Mouse (Mus musculus): ENCODE measurements at regions not wholly inside any gene's neighbourhood (a gene's known extent, or its start where the extent isn't known, plus 50 kb on each side); places are given as distances from the start of the nearest gene placed in this dataset.
"Not testable (repeated sequence)": the region's sequence is repeated elsewhere in the genome, so short reads cannot be mapped to it uniquely, and the experiment has no call there.

- not testable (repeated sequence) for H3K27me3 ChIP-seq (replicated peaks); H3K9ac ChIP-seq; H3K4me1 ChIP-seq; H3K27ac ChIP-seq; H3K9me3 ChIP-seq; H3K36me3 ChIP-seq (replicated peaks)
- ATAC-seq (replicated peaks): peak; percentile 92
- WGBS: 48% methylated on average over 20 of the region's 27 CpGs
- H3K4me3 ChIP-seq: peak overlapping the region; percentile 30
- peak overlapping the region; percentile 40 for H3K4me2 ChIP-seq
Measured at GRCm38 (mm10) chrX:97141170-97142085, 69.0 kb downstream of the Pgr15l start.

- Histone ChIP-seq H3K4me3 (peak overlapping the region; percentile 30), H3K27me3 (replicated peaks) (no peaks in the 10 kb centered on the region), H3K9ac (no peak overlapping the region), H3K27ac (no peak overlapping the region), H3K4me2 (peak overlapping the region; percentile 40), H3K9me3 (no peaks in the 10 kb centered on the region), H3K4me1 (no peaks in the 10 kb centered on the region), H3K36me3 (replicated peaks) (no peaks in the 10 kb centered on the region)
- peak; percentile 50; the same call in 1 of the 2 replicates for ATAC-seq (replicated peaks)
Measured at GRCm38 (mm10) chrX:97142237-97142636, 69.8 kb downstream of the Pgr15l start.

GRCm38 (mm10) chrX:97156155-97156554, 83.8 kb downstream of the Pgr15l start:
- Histone ChIP-seq H3K4me3 (no peak overlapping the region), H3K36me3 (replicated peaks) (no peaks in the 10 kb centered on the region), H3K27ac (no peak overlapping the region), H3K4me1 (no peaks in the 10 kb centered on the region), H3K27me3 (replicated peaks) (no peaks in the 10 kb centered on the region), H3K9ac (no peak overlapping the region), H3K9me3 (no peaks in the 10 kb centered on the region), H3K4me2 (no peak overlapping the region)
- ATAC-seq (replicated peaks): no peak
- WGBS: 94% methylated on average over 2 of the region's 2 CpGs

Data from midbrain, embryonic 15.5 days (tissue).